Mouse (Mus musculus) bone marrow macrophage, adult 2 months (primary cell): Measurements from ENCODE around the gene Nphs1.

Source experiments
- CTCF ChIP-seq: IDR thresholded peaks from 2 replicates; pipeline ENCODE4 v1.5.1; 2012; ENCODE audit warnings: low read depth, mild to moderate bottlenecking, low read length, moderate library complexity
- POLR2A ChIP-seq: IDR thresholded peaks from 2 replicates; pipeline ENCODE4 v1.6.1; 2012; ENCODE audit warnings: mild to moderate bottlenecking, low read depth, low read length, borderline replicate concordance

DNA sequence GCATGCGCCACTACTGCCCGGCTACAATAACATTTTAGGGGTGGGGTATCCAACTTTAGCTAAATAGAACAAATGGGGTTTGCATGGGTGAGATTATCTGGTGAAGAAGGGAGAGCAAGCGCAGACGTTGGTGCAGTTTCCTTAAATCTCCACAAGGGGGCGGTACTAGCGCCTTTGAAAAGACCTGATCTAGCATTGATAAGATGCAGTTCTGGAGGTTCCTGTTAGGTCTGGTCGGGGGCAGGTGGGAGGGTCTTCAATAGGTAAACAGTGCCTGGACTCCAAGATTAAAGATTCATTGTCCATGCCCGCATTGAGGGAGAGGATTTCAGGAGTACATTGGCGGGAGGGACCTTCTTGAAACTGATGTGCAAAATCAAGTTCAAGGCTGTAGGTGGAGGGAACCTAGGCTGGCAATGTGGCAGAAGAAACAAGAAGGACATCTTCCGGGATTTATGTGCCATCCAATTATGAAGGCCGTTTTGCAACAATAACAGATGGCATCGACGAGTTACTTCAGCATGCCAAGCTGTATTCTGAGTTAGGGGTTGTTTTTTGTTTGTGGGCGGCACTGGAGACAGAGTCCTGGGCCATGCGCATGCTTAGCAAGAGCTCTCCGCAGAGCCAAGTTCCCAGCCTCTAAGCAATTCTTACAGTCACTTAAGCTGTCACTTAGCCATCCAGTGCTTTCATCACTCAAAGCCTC lies 32.3 kb downstream of the Nphs1 start:
- TF ChIP-seq POLR2A (no peak), CTCF (peak; percentile 73)
